Mouse (Mus musculus): ENCODE results near the gene Gm20388.

DNA sequence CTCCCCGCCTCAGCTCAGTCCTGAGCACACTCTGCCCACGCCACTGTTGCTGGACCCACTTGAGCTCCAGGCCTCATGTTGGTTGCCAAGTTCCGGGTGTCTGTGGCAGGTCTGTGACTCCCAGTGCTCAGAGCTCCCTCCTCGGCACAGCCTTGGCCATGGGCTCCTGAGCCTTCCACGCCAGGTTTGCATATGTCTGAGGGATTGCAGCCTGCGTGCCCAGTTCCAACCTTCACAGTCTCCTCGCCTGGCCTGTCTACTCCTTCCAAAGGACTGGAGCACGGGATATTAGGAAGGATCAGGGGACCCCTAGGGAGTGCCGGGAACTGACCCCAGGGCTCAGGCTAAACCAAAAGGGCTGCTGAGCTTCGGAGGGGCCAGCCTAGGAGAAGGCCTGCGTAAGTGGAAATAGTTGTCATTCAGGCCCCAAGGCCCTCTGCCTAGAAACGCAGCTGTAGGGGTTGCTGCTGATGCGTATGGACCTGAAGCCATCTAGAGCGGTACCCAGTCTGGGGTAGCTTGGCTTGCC lies 1744.4 kb downstream of the Gm20388 start:
- TF ChIP-seq CTCF (IDR thresholded peaks at IDR 0.05; ENCODE audit: low read depth, low read length) (no peak), POLR2A (IDR thresholded peaks at IDR 0.05; ENCODE audit: insufficient read depth, low read length) (no peak)

Measured in ES-Bruce4 (cell line).